Mouse (Mus musculus): Measurements from ENCODE around the gene Rgcc. TPM values are rescaled to one million over a fixed set of nuclear protein-coding genes. Genes with fewer than 3 reads are reported as not detected.

The Rgcc gene
- polyA plus RNA-seq, 1 experiment from 2014 or later: 16.1 TPM

GRCm38 (mm10) chr14:79298314-79298992 lies 3.0 kb downstream of the Rgcc start:
- no peak overlapping the region for H3K27ac ChIP-seq (replicated peaks)
- H3K4me1 ChIP-seq: peaks cover 39% of the 10 kb centered on the region
- H3K36me3 ChIP-seq: no peaks in the 10 kb centered on the region
- 66% methylated on average over 7 of the region's 7 CpGs for WGBS
- H3K9me3 ChIP-seq (replicated peaks): no peaks in the 10 kb centered on the region
- H3K27me3 ChIP-seq (ENCODE audit: low read depth, poor library complexity, severe bottlenecking): peaks cover 82% of the 10 kb centered on the region
- no peak for DNase-seq (ENCODE audit: low spot score)
- no peak overlapping the region for H3K4me3 ChIP-seq

GRCm38 (mm10) chr14:79296836-79297235 lies 4.6 kb downstream of the Rgcc start:
- Histone ChIP-seq H3K27ac (replicated peaks) (no peak overlapping the region), H3K36me3 (no peaks in the 10 kb centered on the region), H3K4me1 (peaks cover 51% of the 10 kb centered on the region), H3K4me3 (no peak overlapping the region), H3K27me3 (ENCODE audit: low read depth, poor library complexity, severe bottlenecking) (peaks cover 75% of the 10 kb centered on the region), H3K9me3 (replicated peaks) (no peaks in the 10 kb centered on the region)
- WGBS: 56% methylated on average over 5 of the region's 5 CpGs
- no peak for DNase-seq (ENCODE audit: low spot score)

- Histone ChIP-seq H3K27me3 (ENCODE audit: low read depth, poor library complexity, severe bottlenecking) (peaks cover 69% of the 10 kb centered on the region), H3K9me3 (replicated peaks) (no peaks in the 10 kb centered on the region), H3K27ac (replicated peaks) (no peak overlapping the region), H3K36me3 (no peaks in the 10 kb centered on the region), H3K4me3 (no peak overlapping the region), H3K4me1 (peaks cover 49% of the 10 kb centered on the region)
- 84% methylated on average over 7 of the region's 7 CpGs for WGBS
- DNase-seq (ENCODE audit: low spot score): no peak
Measured at GRCm38 (mm10) chr14:79296201-79296600, 5.2 kb downstream of the Rgcc start.

GRCm38 (mm10) chr14:79295579-79295978 lies 5.9 kb downstream of the Rgcc start:
- DNase-seq (ENCODE audit: low spot score): no peak
- no peak overlapping the region for H3K27ac ChIP-seq (replicated peaks)
- H3K4me3 ChIP-seq: no peak overlapping the region
- no peaks in the 10 kb centered on the region for H3K9me3 ChIP-seq (replicated peaks)
- peaks cover 49% of the 10 kb centered on the region for H3K4me1 ChIP-seq
- H3K36me3 ChIP-seq: no peaks in the 10 kb centered on the region
- H3K27me3 ChIP-seq (ENCODE audit: low read depth, poor library complexity, severe bottlenecking): peaks cover 63% of the 10 kb centered on the region
- 91% methylated on average over 9 of the region's 9 CpGs for WGBS

- Histone ChIP-seq H3K36me3 (no peaks in the 10 kb centered on the region), H3K4me3 (no peak overlapping the region), H3K27me3 (ENCODE audit: low read depth, poor library complexity, severe bottlenecking) (peaks cover 60% of the 10 kb centered on the region), H3K4me1 (peaks cover 49% of the 10 kb centered on the region), H3K9me3 (replicated peaks) (no peaks in the 10 kb centered on the region), H3K27ac (replicated peaks) (no peak overlapping the region)
- WGBS: 84% methylated on average over 5 of the region's 5 CpGs
- DNase-seq (ENCODE audit: low spot score): no peak
Measured at GRCm38 (mm10) chr14:79294950-79295349, 6.5 kb downstream of the Rgcc start.

- 79% methylated on average over 8 of the region's 8 CpGs for WGBS
- H3K9me3 ChIP-seq (replicated peaks): no peaks in the 10 kb centered on the region
- no peak overlapping the region for H3K4me3 ChIP-seq
- no peaks in the 10 kb centered on the region for H3K36me3 ChIP-seq
- peaks cover 49% of the 10 kb centered on the region for H3K4me1 ChIP-seq
- peaks cover 60% of the 10 kb centered on the region for H3K27me3 ChIP-seq (ENCODE audit: low read depth, poor library complexity, severe bottlenecking)
- H3K27ac ChIP-seq (replicated peaks): no peak overlapping the region
- DNase-seq (ENCODE audit: low spot score): no peak
Measured at GRCm38 (mm10) chr14:79294051-79294814, 7.2 kb downstream of the Rgcc start.

- Histone ChIP-seq H3K4me3 (no peak overlapping the region), H3K9me3 (replicated peaks) (no peaks in the 10 kb centered on the region), H3K4me1 (peaks cover 52% of the 10 kb centered on the region), H3K36me3 (no peaks in the 10 kb centered on the region), H3K27ac (replicated peaks) (peak overlapping the region; percentile 55), H3K27me3 (ENCODE audit: low read depth, poor library complexity, severe bottlenecking) (peaks cover 54% of the 10 kb centered on the region)
- no peak for DNase-seq (ENCODE audit: low spot score)
- WGBS: 32% methylated on average over 11 of the region's 16 CpGs
Measured at GRCm38 (mm10) chr14:79293119-79293780, 8.2 kb downstream of the Rgcc start.

GRCm38 (mm10) chr14:79291629-79292028 lies 9.8 kb downstream of the Rgcc start:
- no peaks in the 10 kb centered on the region for H3K9me3 ChIP-seq (replicated peaks)
- H3K4me1 ChIP-seq: peaks cover 47% of the 10 kb centered on the region
- peaks cover 37% of the 10 kb centered on the region for H3K27me3 ChIP-seq (ENCODE audit: low read depth, poor library complexity, severe bottlenecking)
- H3K36me3 ChIP-seq: no peaks in the 10 kb centered on the region
- DNase-seq (ENCODE audit: low spot score): no peak
- no peak overlapping the region for H3K27ac ChIP-seq (replicated peaks)
- 84% methylated on average over 4 of the region's 4 CpGs for WGBS
- H3K4me3 ChIP-seq: no peak overlapping the region

- WGBS: 19% methylated on average over 15 of the region's 15 CpGs
- Histone ChIP-seq H3K9me3 (replicated peaks) (no peaks in the 10 kb centered on the region), H3K4me3 (peak overlapping the region; percentile 21; the same call in 1 of the 2 replicates), H3K27ac (replicated peaks) (peak overlapping the region; percentile 70), H3K36me3 (no peaks in the 10 kb centered on the region), H3K27me3 (ENCODE audit: low read depth, poor library complexity, severe bottlenecking) (peaks cover 32% of the 10 kb centered on the region), H3K4me1 (peaks cover 47% of the 10 kb centered on the region)
- DNase-seq (ENCODE audit: low spot score): peak; percentile 53
Measured at GRCm38 (mm10) chr14:79290683-79291425, 10.6 kb downstream of the Rgcc start.

- Histone ChIP-seq H3K9me3 (replicated peaks) (no peaks in the 10 kb centered on the region), H3K36me3 (no peaks in the 10 kb centered on the region), H3K27me3 (ENCODE audit: low read depth, poor library complexity, severe bottlenecking) (peaks cover 26% of the 10 kb centered on the region), H3K4me3 (no peak overlapping the region), H3K4me1 (peaks cover 47% of the 10 kb centered on the region), H3K27ac (replicated peaks) (peak overlapping the region; percentile 61)
- no peak for DNase-seq (ENCODE audit: low spot score)
- WGBS: 46% methylated on average over 9 of the region's 9 CpGs
Measured at GRCm38 (mm10) chr14:79289909-79290308, 11.5 kb downstream of the Rgcc start.

GRCm38 (mm10) chr14:79288280-79288679 lies 13.2 kb downstream of the Rgcc start:
- no peaks in the 10 kb centered on the region for H3K36me3 ChIP-seq
- no peak for DNase-seq (ENCODE audit: low spot score)
- peaks cover 3% of the 10 kb centered on the region for H3K9me3 ChIP-seq (replicated peaks)
- no peak overlapping the region for H3K4me3 ChIP-seq
- H3K27ac ChIP-seq (replicated peaks): no peak overlapping the region
- H3K4me1 ChIP-seq: peaks cover 42% of the 10 kb centered on the region
- peaks cover 22% of the 10 kb centered on the region for H3K27me3 ChIP-seq (ENCODE audit: low read depth, poor library complexity, severe bottlenecking)
- WGBS: 72% methylated on average over 3 of the region's 3 CpGs

- Histone ChIP-seq H3K9me3 (replicated peaks) (peaks cover 4% of the 10 kb centered on the region), H3K36me3 (no peaks in the 10 kb centered on the region), H3K4me3 (no peak overlapping the region), H3K27me3 (ENCODE audit: low read depth, poor library complexity, severe bottlenecking) (peaks cover 15% of the 10 kb centered on the region), H3K27ac (replicated peaks) (no peak overlapping the region), H3K4me1 (peaks cover 32% of the 10 kb centered on the region)
- DNase-seq (ENCODE audit: low spot score): no peak
- 90% methylated on average over 7 of the region's 7 CpGs for WGBS
Measured at GRCm38 (mm10) chr14:79287251-79287863, 14.1 kb downstream of the Rgcc start.

Data from midbrain, embryonic 10.5 days (tissue).